Mouse (Mus musculus) brain, embryonic 14.5 days (tissue): Measurements from ENCODE around the gene Tln2.

ENCODE experiments used
- CTCF ChIP-seq: fragments of 200-500 bp; IDR thresholded peaks from 2 replicates; pipeline ENCODE4 v1.5.1; 2012; ENCODE audit warnings: inconsistent platforms, mild to moderate bottlenecking, moderate library complexity, borderline replicate concordance; ENCODE audit not compliant: insufficient read depth, insufficient read length; ENCODE audit errors: extremely low read depth
- POLR2A ChIP-seq: fragments of 200-500 bp; IDR thresholded peaks from 2 replicates; pipeline ENCODE4 v1.6.1; 2012; ENCODE audit warnings: mild to moderate bottlenecking, inconsistent platforms, borderline replicate concordance; ENCODE audit not compliant: poor library complexity, insufficient read depth, insufficient read length, severe bottlenecking; ENCODE audit errors: extremely low read depth

DNA sequence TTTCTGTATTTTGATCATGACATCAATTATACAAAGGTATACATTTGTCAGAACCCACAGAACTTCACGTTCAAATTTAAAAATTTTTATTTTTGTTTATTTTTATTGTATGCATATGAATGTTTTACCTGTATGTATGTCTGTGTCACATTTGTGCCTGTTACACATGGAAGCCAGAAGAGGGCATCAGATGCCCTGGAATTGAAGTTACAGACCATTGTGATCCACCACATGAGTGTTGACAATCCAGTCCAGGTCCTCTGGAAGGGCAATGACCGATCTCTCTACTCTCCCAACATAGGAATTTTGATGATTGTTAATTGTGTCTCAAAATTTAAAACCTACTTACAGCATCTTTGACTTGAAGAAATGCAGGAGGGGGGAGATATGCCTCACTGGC lies 374.9 kb downstream of the Tln2 start:
- TF ChIP-seq POLR2A (no peak), CTCF (no peak)
